Mouse (Mus musculus) midbrain, embryonic 12.5 days (tissue): ENCODE results near the gene Ifitm3. TPM values are rescaled to one million over a fixed set of nuclear protein-coding genes. Genes with fewer than 3 reads are reported as not detected.
"Not testable (repeated sequence)": the region's sequence is repeated elsewhere in the genome, so short reads cannot be mapped to it uniquely, and the experiment has no call there.

Experiments
- ATAC-seq: fragments of 200-750 bp; cut with Nextera tagmentation; 2 replicates; pipeline ENCODE4 v1.8.0; 2017; ENCODE audit warnings: low read depth, moderate TSS enrichment, moderate library complexity; ENCODE audit not compliant: low FRiP score
- H3K27ac ChIP-seq: fragments of 300-500 bp; sonication (generic); replicated peaks from 2 replicates; pipeline ENCODE4 v1.5.1; 2016; ENCODE audit warnings: mild to moderate bottlenecking
- H3K27me3 ChIP-seq: fragments of 300-500 bp; sonication (generic); 2 replicates; pipeline ENCODE4 v1.6.1; 2016; ENCODE audit warnings: mild to moderate bottlenecking
- H3K36me3 ChIP-seq: fragments of 300-500 bp; sonication (generic); 2 replicates; pipeline ENCODE4 v1.6.1; 2016
- H3K4me1 ChIP-seq: fragments of 300-500 bp; sonication (generic); 2 replicates; pipeline ENCODE4 v1.6.1; 2016
- H3K4me2 ChIP-seq: fragments of 300-500 bp; sonication (generic); replicated peaks from 2 replicates; pipeline ENCODE4 v1.6.1; 2016; ENCODE audit warnings: mild to moderate bottlenecking, moderate library complexity
- H3K4me3 ChIP-seq: fragments of 300-500 bp; sonication (generic); 2 replicates; pipeline ENCODE4 v1.5.1; 2016; ENCODE audit warnings: mild to moderate bottlenecking
- H3K9ac ChIP-seq: fragments of 300-500 bp; sonication (generic); replicated peaks from 2 replicates; pipeline ENCODE4 v1.6.1; 2016; ENCODE audit warnings: mild to moderate bottlenecking, moderate library complexity
- H3K9me3 ChIP-seq: fragments of 300-500 bp; sonication (generic); 2 replicates; pipeline ENCODE4 v1.6.1; 2016; ENCODE audit warnings: mild to moderate bottlenecking
- WGBS: fragments of 180-500 bp; shearing (Covaris S2); methylation state at CpG from one replicate; pipeline ENCODE4 v1.1.7; 2016; 5-methylcytosine and 5-hydroxymethylcytosine counted together
- polyA plus RNA-seq: library from polyadenylated mRNA; unstranded; fragments of >200 nt; fragmentation: Nextera tagmentation; extraction: Ambion mirVana; gene quantifications from 2 replicates; pipeline ENCODE4 v1.2.1, GENCODE M21; 2016

Ifitm3 gene
- polyA plus RNA-seq, 1 experiment from 2014 or later = 16.2 TPM

DNA sequence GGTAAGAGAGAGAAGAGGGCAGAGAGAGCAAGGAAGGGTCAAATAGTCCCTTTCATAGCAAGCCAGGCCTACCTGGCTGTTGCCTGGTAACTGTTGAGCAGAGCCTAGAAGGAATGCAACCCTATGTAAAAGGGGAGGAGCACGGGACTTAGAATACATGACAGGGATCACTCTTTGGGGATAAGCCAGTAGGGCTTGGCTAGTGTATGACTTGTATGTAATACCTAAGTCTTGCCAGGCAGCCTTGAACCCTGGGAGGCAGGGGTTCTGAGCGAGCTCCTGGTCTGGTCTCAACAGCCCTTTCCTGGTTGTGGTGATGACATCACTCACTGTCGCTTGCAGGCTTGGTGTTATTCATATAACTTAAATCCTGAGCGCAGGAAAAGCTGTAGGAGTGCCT is 21.5 kb downstream of the Ifitm3 start:
- no peak overlapping the region for H3K4me3 ChIP-seq
- H3K27ac ChIP-seq = no peak overlapping the region
- H3K4me1 ChIP-seq = no peaks in the 10 kb centered on the region
- H3K36me3 ChIP-seq = no peaks in the 10 kb centered on the region
- H3K9ac ChIP-seq = no peak overlapping the region
- no peak overlapping the region for H3K4me2 ChIP-seq
- 77% methylated on average over 4 of the region's 4 CpGs for WGBS
- no peak for ATAC-seq
- H3K27me3 ChIP-seq = no peaks in the 10 kb centered on the region
- no peaks in the 10 kb centered on the region for H3K9me3 ChIP-seq

DNA sequence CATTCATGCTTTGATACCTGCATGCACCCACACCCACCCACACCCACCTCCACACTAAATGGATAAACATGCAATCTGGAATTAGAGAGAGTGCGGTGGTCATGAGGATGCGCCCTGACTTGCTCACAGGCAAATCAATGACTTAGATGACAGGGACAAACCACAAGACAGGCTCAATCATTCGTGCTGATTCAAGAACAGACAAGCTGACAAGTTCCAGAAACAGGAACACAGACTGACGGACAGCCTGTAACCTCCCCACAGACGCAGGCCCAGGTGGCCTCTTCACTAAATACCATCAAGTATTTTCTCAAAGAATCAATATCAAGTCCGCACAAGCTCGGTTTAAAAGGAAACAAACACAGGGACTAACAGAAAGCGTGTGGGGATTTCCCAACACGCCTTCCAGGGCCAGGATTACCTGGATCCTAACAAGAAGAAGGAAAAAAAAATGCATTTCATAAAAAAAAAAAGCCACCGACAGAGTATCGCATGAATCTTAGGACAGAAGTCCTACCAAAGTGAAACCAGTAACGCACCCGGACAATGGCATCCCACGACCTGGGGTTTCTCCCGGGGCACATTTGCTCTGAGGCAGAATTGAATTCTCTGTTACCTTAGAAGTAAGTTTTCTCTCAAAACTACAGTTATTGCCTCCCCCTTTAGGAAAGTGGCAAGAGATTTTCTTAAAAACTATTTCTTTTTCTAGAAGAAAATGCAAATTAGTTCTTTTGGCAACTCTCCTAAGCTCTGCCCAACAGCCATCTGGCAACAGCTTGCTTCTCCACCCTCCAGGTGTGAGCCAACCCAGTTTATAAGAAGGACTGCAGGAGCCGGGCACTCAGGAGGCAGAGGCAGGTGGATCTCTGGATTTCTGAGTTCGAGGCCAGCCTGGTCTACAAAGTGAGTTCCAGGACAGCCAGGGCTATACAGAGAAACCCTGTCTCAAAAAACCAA is 23.1 kb downstream of the Ifitm3 start:
- 89% methylated on average over 17 of the region's 17 CpGs for WGBS
- H3K36me3 ChIP-seq = no peaks in the 10 kb centered on the region
- no peak overlapping the region for H3K27ac ChIP-seq
- no peaks in the 10 kb centered on the region for H3K9me3 ChIP-seq
- H3K4me2 ChIP-seq = no peak overlapping the region
- H3K27me3 ChIP-seq = no peaks in the 10 kb centered on the region
- H3K9ac ChIP-seq = no peak overlapping the region
- H3K4me1 ChIP-seq = no peaks in the 10 kb centered on the region
- H3K4me3 ChIP-seq = no peak overlapping the region
- ATAC-seq = no peak

DNA sequence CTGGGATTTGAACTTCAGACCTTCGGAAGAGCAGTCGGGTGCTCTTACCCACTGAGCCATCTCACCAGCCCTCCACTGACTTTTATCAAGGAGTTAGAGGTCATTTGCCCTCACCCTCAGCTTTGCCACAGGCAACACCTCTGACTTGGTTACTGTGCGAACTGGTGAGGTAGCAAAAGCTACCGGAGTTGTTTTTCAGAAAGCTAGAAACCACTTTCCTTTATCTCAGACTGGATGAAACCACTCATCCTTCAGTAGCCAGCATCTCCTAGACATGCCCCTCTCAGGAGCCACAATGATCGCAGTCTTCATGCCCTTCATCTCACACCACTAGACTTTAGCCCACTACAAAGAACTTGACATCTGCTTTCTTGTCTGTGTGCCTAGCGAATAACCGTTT is 27.6 kb downstream of the Ifitm3 start:
- H3K27ac ChIP-seq = no peak overlapping the region
- ATAC-seq = no peak
- no peak overlapping the region for H3K9ac ChIP-seq
- 88% methylated on average over 7 of the region's 7 CpGs for WGBS
- no peaks in the 10 kb centered on the region for H3K27me3 ChIP-seq
- H3K4me3 ChIP-seq = no peak overlapping the region
- H3K4me2 ChIP-seq = no peak overlapping the region
- no peaks in the 10 kb centered on the region for H3K4me1 ChIP-seq
- no peaks in the 10 kb centered on the region for H3K9me3 ChIP-seq
- no peaks in the 10 kb centered on the region for H3K36me3 ChIP-seq

DNA sequence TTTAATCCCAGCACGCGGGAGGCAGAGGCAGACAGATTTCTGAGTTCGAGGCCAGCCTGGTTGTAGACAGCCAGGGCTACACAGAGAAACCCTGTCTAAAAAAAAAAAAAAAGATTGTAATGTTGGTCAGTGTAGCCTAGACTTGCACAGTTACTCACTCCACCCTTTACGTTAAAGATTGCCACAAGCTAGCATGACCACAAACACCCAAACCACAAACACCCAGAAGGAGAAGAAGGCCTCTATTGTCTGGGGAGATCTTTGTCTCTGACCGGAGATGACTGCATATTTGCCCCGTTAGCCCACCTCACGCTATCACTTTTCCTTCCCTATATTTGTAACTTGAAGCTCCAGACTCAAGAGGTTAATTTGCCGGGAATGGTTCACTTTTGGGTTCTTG is 28.9 kb downstream of the Ifitm3 start:
- no peak overlapping the region for H3K27ac ChIP-seq
- WGBS = 95% methylated on average over 8 of the region's 8 CpGs
- no peaks in the 10 kb centered on the region for H3K27me3 ChIP-seq
- no peak overlapping the region for H3K4me3 ChIP-seq
- H3K9me3 ChIP-seq = no peaks in the 10 kb centered on the region
- no peak overlapping the region for H3K9ac ChIP-seq
- ATAC-seq = no peak
- no peaks in the 10 kb centered on the region for H3K4me1 ChIP-seq
- no peak overlapping the region for H3K4me2 ChIP-seq
- no peaks in the 10 kb centered on the region for H3K36me3 ChIP-seq

DNA sequence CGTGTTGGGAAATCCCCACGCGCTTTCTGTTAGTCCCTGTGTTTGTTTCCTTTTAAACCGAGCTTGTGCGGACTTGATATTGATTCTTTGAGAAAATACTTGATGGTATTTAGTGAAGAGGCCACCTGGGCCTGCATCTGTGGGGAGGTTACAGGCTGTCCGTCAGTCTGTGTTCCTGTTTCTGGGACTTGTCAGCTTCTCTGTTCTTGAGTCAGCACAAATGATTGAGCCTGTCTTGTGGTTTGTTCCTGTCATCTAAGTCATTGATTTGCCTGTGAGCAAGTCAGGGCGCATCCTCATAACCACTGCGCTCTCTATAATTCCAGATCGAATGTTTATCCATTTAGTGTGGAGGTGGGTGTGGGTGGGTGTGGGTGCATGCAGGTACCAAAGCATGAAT is 33.9 kb downstream of the Ifitm3 start:
- not testable (repeated sequence) for H3K9me3 ChIP-seq, ATAC-seq, H3K27ac ChIP-seq, H3K9ac ChIP-seq, H3K4me3 ChIP-seq, H3K4me1 ChIP-seq, H3K36me3 ChIP-seq, H3K27me3 ChIP-seq, H3K4me2 ChIP-seq
- 91% methylated on average over 9 of the region's 9 CpGs for WGBS

DNA sequence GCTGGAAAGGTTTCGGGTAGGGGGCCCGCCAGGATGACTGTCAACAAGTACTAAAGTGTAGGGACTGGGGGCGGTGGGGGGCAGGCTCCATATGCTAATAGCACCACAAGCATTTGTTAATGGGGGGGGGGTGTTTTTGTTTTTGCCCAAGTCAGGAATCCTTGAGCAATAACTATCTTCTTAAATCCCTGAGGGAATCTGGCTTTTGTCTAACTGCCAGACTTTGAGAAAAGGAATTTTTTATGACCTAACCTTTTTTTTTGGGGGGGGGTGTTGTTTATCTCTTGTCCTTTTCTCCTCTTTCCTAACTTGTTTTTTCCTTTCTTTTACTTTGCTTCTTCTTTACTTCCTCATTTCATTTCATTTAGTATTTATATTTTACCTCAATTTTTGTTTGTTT is 35.1 kb downstream of the Ifitm3 start:
- Histone ChIP-seq H3K27me3 (peaks cover 7% of the 10 kb centered on the region; the same call in 1 of the 2 replicates), H3K9me3 (no peaks in the 10 kb centered on the region), H3K4me1 (peaks cover 10% of the 10 kb centered on the region), H3K27ac (no peak overlapping the region), H3K4me3 (no peak overlapping the region), H3K9ac (no peak overlapping the region), H3K36me3 (no peaks in the 10 kb centered on the region), H3K4me2 (no peak overlapping the region)
- ATAC-seq = no peak
- WGBS = 24% methylated on average over 3 of the region's 3 CpGs

DNA sequence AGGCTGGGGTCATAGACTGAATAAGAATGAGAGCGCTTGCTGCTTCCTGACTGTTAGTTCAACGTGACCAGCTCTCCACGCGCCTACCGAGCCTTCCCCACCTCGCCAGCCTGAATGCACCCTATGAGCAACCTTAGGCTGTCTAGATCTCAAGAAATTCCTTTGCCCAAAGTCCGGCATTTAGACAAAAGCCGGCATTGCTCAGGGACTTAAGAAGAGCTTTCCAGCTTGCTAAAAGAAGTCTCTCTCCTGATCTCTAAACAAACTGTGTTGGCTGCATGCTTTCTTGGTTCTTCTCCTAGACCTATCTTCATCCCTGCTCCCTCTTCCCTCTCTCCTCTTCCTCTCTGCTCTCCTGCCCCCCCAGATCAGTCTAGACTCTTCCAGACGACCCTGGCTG is 35.6 kb downstream of the Ifitm3 start:
- H3K36me3 ChIP-seq = no peaks in the 10 kb centered on the region
- H3K4me3 ChIP-seq = no peak overlapping the region
- peaks cover 7% of the 10 kb centered on the region; the same call in 1 of the 2 replicates for H3K27me3 ChIP-seq
- no peak overlapping the region for H3K27ac ChIP-seq
- no peak overlapping the region for H3K9ac ChIP-seq
- ATAC-seq = no peak
- peaks cover 10% of the 10 kb centered on the region for H3K4me1 ChIP-seq
- WGBS = 8% methylated on average over 9 of the region's 9 CpGs
- H3K4me2 ChIP-seq = no peak overlapping the region
- H3K9me3 ChIP-seq = no peaks in the 10 kb centered on the region

DNA sequence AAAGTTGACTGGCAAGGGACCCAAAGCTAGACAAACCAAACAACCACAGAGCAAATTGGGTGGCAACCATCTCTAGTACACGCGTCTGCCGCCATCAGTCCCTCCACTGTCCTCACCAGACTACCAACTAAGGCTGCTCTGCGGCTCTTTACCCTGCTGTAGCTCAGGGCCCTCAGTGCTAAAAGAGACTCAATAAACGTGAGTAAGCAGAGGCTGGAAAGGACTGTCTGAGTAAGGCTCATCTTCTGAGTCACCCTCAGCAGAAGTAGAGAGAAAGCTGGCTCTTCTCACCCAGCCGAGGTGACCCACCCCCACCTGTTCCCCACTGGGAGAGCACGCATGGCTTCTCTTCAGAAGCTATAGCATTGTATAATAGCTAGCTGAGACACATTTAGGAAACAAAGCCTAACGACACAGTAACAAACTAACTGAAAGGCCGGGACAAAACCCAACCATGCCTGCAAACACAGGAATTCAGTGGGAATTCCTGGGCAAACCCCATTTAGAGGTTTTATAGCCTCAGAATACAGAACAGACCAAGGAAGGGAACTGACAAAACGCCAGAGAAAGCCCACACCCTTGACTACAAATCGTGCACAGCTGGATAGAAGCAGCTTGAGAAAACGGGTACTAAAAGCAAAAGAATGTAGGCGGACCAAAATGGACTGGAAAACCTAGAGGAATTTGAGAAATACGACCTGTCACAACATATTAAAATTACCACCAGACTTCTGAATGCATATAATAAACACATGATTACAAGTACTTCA is 37.0 kb downstream of the Ifitm3 start:
- Histone ChIP-seq H3K4me1 (peaks cover 10% of the 10 kb centered on the region), H3K36me3 (no peaks in the 10 kb centered on the region), H3K4me3 (no peak overlapping the region), H3K9me3 (no peaks in the 10 kb centered on the region), H3K27ac (no peak overlapping the region), H3K27me3 (peaks cover 11% of the 10 kb centered on the region; the same call in 1 of the 2 replicates), H3K4me2 (no peak overlapping the region), H3K9ac (no peak overlapping the region)
- ATAC-seq = no peak
- WGBS = 27% methylated on average over 14 of the region's 14 CpGs

DNA sequence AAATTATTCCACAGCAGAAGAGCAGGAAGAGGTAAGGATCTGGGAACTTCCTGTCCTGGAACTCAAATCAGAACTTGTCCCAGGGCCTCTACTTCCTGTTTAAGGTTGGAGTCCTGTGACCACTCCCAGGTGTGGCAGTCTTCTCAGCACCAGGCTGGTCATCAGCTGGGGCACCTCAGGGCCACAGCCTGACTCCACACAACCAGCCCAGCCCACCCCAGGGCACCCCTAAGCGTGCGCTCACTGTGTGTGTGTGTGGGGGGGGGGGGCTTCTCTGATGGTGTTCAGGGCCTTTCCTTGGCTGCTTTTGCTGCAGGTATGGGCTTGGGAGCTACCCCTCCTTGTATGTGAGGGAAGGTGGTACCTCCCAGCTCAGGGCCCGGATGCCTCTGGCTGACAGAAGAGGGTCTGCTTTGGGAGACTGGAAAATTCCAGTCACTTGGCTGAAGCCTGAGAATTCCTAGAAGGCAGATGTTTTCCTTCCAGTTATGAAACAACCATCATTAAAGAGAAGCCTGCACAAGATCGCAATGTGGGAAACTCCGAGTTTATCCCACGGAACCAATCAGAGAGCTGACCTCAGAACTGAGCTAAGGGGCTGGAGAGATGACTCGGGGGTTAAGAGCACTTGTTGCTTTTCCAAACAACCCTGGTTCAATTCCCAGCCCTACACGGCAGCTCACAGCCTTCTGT is 38.9 kb downstream of the Ifitm3 start:
- Histone ChIP-seq H3K27me3 (peaks cover 11% of the 10 kb centered on the region; the same call in 1 of the 2 replicates), H3K9ac (no peak overlapping the region), H3K4me2 (no peak overlapping the region), H3K27ac (no peak overlapping the region), H3K4me3 (no peak overlapping the region), H3K9me3 (no peaks in the 10 kb centered on the region), H3K36me3 (no peaks in the 10 kb centered on the region), H3K4me1 (peaks cover 19% of the 10 kb centered on the region)
- ATAC-seq = no peak
- 85% methylated on average over 8 of the region's 8 CpGs for WGBS

DNA sequence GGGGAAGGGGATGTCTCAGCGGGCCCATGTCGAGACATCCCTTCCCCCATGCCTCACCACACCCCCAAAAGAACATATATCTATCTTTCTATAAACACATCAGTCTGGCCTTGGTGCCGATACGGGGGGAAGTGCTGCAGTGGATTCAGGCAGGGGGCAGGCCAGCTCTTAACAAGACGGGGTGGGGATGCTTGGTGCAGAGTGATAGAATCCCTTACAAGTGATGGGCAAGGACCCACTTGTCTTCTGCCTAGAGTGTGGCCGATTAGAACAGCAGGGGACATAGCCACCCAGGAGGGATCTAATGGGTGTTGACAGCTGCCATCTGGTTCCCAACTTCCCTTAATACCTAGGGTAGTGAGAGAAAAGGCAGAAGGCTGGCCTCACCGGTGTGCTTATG is 39.6 kb downstream of the Ifitm3 start:
- no peaks in the 10 kb centered on the region for H3K9me3 ChIP-seq
- no peak overlapping the region for H3K27ac ChIP-seq
- H3K36me3 ChIP-seq = no peaks in the 10 kb centered on the region
- H3K4me1 ChIP-seq = peaks cover 19% of the 10 kb centered on the region
- 53% methylated on average over 7 of the region's 7 CpGs for WGBS
- H3K27me3 ChIP-seq = peaks cover 11% of the 10 kb centered on the region; the same call in 1 of the 2 replicates
- no peak overlapping the region for H3K9ac ChIP-seq
- H3K4me2 ChIP-seq = no peak overlapping the region
- ATAC-seq = no peak
- no peak overlapping the region for H3K4me3 ChIP-seq

DNA sequence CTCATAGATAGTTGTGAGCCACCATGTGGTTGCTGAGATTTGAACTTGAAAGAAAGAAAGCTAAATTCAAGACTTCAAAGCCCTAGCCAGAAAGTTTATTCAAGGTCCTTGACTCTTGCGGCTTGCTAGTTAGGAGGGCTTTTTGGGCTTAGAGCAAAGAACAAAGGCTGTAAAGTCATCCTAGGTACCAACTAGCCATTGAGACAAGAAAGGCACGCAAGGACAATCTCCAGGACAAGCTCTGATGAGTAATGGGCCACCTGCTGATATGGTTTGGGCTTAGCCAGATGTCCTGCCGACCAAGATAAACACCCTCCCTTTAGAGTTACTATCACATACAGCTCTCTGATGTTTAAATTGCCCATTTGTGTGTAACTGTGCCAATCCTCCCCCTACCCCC is 41.9 kb downstream of the Ifitm3 start:
- WGBS = 12% methylated on average over 3 of the region's 3 CpGs
- not testable (repeated sequence) for ATAC-seq, H3K27me3 ChIP-seq, H3K27ac ChIP-seq, H3K36me3 ChIP-seq, H3K4me3 ChIP-seq, H3K4me2 ChIP-seq, H3K9ac ChIP-seq, H3K9me3 ChIP-seq
- peaks cover 14% of the 10 kb centered on the region for H3K4me1 ChIP-seq
